Mouse (Mus musculus) erythroblast, adult 5-6 weeks (primary cell): ENCODE data around the gene Stat4. TPM values are rescaled to one million over a fixed set of nuclear protein-coding genes. Genes with fewer than 3 reads are reported as not detected.

Source experiments
- ATAC-seq: replicated peaks from 2 replicates; pipeline ENCODE4 v1.8.0; 2016; ENCODE audit warnings: moderate number of reproducible peaks, mild to moderate bottlenecking, moderate TSS enrichment, inconsistent platforms; ENCODE audit not compliant: poor library complexity, low FRiP score, severe bottlenecking
- total RNA-seq, 2 experiments: library from RNA; stranded (forward) in 1 of 2; stranded (reverse) in 1 of 2; fragments of 150-400 nt in 1 of 2; fragments of 200-764, 138-1000 nt in 1 of 2; gene quantifications; 2 replicates each; pipeline versions ENCODE4 v1.2.3 to v1.2.4; 2015 to 2017; ENCODE audit warnings: low replicate concordance in 2 of 2

The Stat4 gene
- total RNA-seq (2015; ENCODE audit: low replicate concordance) (7.1 and 8.2 TPM in 2 replicates), total RNA-seq (2017; ENCODE audit: low replicate concordance) (4.3 and 8.3 TPM in 2 replicates)

DNA sequence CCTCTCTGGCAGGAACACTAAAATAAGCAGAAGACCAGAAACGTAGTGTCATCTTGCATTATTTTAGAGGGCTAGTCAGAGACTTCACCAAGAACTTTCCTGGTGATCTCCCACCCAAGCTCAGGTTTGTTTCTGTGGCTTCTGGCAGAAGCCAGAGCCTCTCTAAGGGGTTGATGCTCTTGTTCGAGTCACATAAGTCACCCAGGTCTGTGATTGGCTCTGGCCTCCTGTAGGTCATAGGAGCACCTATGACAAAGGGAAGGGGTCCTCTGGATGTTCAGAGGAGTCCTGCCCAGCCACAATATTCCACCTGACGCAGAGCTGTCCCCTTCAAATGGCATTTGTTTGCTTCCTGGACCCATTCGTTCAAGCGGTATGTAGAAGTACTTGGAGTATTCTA is at the start of gene Stat4:
Gene Stat4, plus strand, starts transcription at position 301 of the 400 bp plus-strand sequence.
- ATAC-seq: no peak

DNA sequence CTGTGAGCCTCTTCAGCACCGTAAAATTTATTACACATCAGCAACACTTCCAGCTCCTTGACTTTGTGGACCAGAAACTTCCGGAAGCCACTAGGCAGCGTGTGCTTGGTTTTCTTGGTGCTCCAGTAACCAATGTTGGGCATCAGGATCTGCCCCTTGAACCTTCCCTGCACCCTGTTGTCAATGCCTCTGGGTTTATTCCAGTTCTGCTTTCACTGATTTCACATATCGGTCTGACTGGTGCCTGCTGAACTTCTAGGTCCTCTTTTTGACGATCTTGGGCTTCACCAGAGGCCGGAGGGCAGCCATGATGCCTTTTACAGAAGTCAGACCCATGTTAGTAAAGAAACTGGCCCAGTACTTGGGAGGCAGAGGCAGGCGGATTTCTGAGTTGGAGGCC is 48.6 kb upstream of the Stat4 start:
- no peak for ATAC-seq

DNA sequence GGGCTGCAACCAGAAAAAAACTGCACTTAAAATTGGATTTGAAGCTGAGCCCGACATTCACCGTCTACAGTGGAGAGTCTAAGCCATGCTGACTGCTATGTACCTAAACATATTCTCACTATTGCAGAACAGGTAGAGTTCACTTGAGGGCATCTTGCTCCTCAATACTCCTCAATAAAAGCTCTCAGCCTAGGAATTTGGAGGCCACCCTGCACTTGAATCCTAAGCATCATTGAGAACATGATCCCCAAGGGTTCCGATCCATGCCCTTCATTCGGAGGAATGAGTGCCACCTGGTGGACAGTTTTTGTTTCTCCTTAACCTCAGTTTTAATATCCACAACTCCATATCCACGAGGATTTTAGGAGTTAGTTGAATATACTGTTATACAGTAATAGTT is 42.2 kb upstream of the Stat4 start:
- no peak for ATAC-seq

DNA sequence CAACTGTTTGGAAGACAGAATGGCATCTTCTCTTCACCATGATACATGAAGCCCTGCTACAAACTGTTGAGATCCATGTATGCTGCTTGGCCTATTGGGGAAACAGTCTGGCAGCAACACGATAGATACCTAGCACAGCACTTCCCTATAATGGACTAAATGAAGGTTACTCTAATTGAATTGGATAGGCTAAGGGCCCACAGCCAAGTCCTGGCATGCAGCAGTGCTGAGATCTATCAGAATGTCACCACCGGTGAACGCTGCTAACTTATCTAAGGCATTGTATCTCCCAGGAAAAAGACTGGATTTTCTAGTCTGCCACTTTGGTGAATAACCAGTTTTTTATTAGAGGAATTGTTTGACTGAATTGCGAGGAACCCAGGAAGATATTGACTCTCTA is 39.8 kb upstream of the Stat4 start:
- no peak for ATAC-seq

DNA sequence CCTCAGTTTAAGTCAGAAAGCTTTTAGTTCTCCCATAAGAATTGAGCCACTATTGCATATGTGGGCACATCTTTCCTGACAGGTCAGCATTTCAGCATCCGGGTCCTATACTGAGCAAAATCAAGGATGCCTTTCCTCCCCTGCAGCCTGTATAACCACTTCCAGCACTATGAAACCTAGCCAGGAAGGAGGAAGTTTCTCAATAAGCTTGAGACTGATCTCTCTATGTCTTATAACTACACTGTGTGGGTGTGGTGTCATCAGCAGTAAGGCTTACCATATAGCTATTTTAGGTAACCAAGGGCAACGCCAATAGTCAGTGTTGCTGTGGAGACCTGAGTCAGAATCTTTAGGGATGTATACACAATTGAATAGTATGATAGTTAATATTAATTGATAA is 22.3 kb upstream of the Stat4 start:
- no peak for ATAC-seq

DNA sequence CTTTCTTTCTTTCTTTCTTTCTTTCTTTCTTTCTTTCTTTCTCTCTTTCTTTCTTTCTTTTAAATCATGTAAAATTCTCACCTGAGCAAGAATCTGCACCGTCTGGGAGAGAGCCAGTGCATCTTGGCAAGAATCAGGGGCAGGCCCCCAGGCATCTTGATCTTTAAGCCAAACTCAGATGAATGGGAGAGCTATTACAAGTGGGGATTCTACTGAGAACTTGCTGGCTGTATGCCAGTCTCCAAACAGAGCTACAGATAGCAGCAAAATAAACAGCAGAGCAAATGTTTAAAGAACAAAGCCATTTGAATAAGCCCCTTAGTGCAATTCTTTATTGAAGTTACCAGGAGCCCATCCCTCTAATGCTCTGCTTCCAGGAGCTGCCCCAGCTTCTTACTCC is 18.0 kb upstream of the Stat4 start:
- ATAC-seq: no peak

DNA sequence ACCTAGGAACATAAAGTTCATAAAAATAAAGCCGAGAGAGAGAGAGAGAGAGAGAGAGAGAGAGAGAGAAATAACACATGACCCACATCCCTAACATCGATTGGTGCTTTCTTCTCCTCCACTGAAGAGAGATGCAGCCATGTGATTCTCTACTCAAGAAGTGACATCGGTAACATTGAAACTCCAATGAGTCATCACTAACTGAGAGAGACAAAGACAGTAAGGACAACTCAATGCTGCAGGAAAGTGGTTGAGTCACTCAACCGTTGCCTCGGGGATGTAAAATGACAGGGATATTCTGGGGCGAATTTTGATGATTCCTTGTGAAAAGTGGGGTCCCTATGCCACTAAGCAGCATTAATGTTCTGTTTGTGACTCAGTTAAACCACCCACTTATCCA is 16.8 kb upstream of the Stat4 start:
- no peak for ATAC-seq

DNA sequence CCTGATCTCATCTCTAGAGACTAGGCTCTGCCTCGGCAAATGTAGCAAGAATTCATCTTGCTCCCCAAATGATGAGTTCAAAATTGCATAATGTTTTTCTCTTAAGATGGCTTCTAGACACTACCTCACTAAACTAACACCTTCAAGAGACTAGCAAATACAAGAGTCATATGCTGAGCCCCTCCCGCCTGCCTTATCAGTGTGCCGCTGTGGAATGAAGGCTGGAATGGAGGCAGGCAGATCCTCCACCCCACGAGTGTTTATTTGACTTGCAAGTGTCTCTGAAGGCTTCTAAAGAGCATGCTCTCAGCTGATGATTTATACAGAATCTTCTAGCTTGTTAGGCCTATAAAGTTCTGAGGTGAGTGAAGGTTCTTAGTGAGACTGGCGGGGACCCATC is 11.4 kb upstream of the Stat4 start:
- no peak for ATAC-seq

DNA sequence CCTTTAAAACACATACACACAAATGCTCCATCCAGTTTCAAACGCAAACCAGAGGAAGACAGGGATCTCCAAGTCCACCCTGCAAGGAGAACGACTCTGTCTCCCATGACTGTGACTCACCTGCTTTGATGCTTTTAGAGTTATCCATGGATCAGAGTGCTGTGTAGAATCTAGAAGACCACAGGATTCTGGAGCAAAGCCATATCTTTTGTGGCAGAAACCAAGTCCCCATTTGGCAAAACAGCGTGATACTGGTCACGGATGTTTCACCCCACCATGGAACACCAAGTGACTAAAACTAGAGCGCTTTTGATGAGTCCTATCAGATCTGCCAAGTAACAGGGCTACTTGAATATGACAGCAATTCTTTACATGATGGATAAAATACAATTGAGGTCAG is 7.9 kb upstream of the Stat4 start:
- ATAC-seq: no peak

DNA sequence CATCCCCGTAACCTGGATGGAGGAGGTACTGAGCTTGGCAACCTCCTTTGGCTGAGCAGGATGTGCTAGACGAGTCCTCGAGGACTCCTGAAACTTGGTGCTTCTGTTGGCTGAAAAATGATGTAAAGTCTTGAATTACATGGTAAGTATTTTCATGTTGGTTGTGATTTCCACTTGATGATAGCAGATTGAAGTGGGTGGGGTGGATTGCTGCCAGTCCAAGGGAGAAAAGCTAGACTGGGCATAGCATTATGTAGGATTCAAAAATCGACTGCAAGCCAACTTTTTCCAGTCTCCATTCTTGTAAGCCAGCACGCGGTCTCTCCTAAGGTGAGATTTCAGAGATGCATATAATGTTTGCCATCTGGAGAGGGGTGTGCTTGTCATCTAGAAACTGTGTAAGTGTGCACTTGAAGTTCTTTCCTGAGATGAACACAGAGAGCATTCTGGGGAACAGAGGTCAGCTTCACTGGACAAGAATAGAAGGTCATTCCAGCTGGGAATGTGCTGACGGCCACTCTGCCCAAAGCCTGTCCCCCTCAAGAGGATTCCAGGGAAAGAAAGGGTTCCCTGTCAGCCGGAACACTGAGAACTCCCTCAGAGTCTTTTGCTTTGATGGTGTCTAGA is 5.1 kb downstream of the Stat4 start:
- no peak for ATAC-seq

DNA sequence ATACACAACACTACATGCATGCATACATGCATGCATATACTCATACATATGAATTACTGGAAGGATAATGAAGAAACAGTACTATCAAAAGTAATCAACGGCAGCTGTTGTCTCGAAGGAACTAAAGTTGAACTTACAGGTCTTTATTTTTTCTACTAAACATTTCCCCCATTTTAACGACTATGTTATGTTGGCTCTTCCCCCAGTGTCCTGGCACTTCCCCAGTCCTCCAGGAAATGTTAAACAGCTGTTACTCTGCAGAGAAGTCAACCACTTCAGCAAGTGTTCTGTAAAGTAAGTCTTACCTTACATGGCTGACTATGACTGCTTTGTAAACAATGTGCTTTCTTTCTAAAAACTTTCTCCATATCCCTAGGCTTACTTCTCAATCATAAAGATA is 9.1 kb downstream of the Stat4 start:
- no peak for ATAC-seq

DNA sequence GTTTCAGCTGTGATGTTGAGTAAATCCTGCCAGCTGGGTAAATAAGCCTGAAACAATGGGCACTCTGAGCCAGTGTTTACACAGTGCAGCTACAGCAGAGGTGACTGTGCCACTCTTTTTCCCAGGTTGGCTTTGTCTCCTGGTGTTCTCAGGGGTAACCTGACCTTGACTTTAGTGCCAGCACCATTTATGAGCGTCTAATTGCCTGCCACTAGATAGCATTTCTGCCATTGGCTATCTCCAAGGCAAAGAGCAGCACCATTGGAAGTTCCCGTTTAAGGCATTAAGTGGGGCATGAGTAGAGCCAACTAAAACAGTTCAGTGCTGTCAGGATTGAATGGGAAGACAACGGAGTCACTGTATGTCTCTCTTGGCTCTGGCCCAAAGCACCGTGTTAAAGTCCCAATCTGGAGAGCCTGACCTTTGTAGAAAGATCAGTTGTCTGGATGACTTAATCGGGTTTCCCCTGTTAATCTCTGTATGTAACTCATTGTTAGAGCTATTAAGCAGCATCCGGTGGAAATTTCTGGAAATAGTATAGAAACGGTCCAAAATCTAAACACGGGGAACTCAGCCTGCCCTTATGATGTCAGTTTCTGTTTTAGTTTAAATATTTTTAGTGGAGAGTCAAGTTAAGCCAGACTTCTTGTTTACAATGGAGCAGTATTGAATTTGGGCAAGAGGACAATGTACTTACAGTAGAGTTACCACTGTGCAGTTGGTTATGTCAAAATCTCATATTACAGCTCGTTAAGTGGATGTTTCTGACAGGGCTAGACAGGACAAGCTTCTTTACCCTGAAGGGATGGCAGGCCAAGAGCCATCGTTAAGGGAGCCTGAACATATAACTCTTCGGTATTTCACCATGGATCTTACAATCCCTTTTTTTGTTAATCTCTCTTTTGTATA is 10.1 kb downstream of the Stat4 start:
- no peak for ATAC-seq

DNA sequence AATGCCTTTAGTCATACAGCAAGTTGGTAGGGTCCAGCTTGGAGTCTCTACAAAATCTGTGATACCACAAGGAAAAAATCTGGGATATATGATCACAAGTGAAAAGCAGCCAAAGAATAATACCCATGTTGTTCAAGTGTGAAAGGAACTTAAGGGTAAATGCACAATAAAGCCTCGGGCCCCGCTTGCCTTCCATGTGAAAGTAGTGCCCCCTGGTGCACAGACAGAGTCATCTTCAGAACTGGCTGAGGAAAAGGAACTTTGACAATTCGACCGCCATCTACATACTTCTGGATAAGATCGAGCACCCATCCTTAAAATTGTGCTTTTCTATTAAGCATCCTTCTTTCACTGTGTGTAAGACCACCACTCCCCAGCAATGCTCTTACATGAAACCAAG is 11.6 kb downstream of the Stat4 start:
- no peak for ATAC-seq

DNA sequence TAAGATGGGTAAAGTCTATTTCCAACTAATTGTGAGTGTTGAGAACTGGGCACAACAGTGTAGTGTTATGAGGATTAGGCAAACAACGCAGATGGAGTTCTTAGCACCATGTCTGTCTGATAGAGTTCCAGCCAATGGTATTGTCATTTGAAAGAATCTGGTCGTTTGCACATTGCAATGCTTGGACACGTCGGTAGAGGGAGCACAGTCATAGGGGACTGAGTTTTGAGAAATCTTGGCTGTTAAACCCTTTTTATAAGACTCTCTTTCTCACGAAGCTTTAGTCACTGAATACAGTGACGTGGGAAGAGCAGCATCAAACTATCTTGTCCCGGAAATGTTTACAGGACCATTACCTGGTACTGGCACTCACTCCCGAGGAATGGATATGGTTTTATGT is 17.1 kb downstream of the Stat4 start:
- no peak for ATAC-seq

DNA sequence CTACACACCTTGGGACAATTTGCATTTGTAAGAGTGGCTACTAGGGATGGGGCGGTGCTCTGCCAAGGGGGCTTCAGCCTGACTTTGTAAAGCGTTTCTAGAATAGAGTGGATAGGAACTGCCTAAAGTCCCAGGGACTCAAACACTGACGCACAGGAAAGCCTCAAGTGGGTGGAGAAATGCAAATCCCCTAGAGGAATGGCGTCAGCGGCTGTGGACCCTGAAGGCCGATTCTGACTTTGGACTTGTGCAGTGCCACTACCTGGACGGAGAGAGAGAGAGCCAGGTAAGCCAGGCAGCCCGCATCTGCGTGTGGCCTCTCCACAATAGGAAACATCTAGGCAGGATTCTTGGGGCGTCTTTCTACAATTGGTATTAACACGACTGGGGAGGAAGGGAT is 21.5 kb downstream of the Stat4 start:
- no peak for ATAC-seq

DNA sequence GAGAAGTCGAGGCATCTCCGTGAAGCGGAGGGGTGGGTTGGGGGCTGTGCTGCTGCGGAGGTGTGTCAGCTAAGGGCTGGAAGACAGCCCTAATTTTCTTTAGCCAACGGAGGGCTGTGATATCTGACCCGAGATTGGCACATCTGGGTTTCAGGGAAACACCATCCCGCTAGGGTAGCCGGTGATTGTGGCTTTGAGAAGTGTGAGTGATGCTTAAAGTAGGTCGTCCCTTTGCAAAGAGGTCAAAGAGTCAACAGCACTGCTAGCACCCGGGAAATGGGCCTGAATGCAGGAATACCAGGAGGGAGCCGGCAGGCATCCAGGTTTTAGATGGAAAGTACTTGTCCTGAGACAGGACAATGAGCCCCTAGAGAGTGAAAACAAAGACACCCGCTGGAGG is 22.0 kb downstream of the Stat4 start:
- no peak for ATAC-seq

DNA sequence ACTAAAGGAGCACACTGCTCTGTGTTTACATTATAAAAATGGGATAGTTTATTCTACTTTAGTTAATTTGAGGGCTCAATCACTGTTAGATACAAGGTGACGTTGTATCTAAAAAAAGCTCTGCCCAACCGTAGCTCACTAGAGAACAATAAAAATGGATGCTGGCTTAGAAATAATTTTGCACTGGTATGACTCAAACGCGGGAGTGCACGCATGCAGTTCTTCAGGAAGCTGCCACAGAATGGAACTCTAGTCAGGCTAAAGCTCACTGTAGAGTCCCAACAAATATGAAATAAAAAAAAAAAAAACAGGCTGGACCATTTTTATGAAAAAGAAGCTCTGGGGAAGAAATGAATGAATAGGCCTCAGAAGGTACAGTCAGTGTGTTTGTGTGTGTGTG is 23.8 kb downstream of the Stat4 start:
- no peak for ATAC-seq

DNA sequence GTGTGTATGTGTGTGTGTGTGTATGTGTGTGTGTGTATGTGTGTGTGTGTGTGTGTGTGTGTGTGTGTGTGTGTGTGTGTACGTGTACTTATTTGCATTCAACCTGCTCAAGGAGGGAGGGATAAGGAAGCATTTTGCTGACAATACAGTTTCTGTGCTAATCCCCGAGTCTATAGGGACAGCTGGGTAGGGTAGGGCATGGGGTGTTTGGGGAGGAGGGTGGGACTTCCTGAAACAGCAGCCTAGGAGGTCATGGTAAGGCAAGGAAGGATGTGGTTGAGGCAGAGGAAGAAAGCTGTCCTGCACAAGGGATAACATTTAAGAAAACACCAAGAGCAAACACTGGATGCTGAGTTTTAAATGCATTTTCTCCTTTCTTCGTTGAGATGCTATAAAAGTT is 24.3 kb downstream of the Stat4 start:
- ATAC-seq: no peak

DNA sequence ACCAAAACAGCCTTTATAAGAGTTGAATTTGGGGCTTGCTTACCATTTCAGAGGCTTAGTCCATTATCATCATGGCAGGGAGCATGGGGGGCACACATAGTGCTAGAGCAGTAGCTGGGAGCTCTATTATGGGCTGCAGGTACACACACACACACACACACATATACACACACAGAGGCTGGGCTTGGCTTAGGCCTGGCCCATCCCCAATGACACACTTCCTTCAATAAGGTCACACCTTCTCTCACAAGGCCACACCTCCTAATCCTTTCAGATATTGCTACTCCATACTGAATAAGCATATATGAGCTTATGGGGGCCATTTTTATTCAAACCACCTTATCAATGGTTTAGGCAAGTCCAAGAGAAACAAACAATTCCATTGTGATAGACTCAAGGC is 25.3 kb downstream of the Stat4 start:
- no peak for ATAC-seq

DNA sequence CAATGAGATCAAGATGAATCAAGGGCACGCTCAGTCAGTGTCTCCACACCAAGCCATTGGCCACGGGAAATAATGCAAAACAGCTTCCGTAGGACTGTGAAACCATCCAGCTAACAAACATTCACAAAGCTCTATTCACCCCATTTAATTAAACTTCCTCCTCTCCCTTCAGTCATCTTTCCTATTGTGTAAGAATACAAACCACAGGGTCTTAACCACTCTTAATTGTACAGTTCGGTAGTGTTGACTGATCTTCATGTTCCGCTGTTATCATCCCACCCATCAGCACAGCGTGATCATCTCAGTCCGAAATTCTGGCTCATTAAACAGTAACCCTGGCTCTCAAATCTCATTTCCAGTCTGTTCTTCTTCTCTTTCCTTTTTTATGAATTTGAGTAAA is 25.8 kb downstream of the Stat4 start:
- ATAC-seq: no peak

DNA sequence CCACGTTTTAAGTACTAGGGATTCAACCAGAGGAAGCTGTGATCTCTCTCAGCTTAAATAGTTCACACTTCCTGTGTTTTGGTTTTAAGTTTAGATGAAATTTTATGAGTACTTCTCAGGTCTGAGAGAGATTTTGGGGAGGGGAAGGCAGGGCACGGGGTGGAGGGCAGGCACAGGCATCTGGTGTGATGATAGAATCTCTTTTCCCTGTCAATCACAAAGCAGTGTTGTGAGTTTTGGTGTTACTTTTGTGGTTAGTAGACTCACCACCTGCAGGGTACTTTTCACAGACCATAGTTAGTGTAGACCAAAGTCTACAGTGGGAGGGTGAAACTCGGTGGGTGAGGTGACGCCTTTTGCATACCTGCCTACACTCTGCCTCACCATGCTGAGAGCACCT is 32.7 kb downstream of the Stat4 start:
- no peak for ATAC-seq
